Mouse (Mus musculus) forebrain, embryonic 16.5 days (tissue): ENCODE data around the gene Zfp979. TPM values are rescaled to one million over a fixed set of nuclear protein-coding genes. Genes with fewer than 3 reads are reported as not detected.
"Not testable (repeated sequence)": the region's sequence is repeated elsewhere in the genome, so short reads cannot be mapped to it uniquely, and the experiment has no call there.

Experiments used
- ATAC-seq: fragments of 200-750 bp; cut with Nextera tagmentation; 2 replicates; pipeline ENCODE4 v1.8.0; 2017; ENCODE audit warnings: mild to moderate bottlenecking, moderate library complexity
- H3K27ac ChIP-seq: fragments of 300-500 bp; sonication (generic); 2 replicates; pipeline ENCODE4 v1.5.1; 2014; ENCODE audit warnings: low read length, control low read depth
- H3K27me3 ChIP-seq: fragments of 300-500 bp; sonication (generic); replicated peaks from 2 replicates; pipeline ENCODE4 v1.6.1; 2014; ENCODE audit warnings: low read length; ENCODE audit not compliant: control insufficient read depth, insufficient read depth
- H3K36me3 ChIP-seq: fragments of 300-500 bp; sonication (generic); 2 replicates; pipeline ENCODE4 v1.6.1; 2014; ENCODE audit not compliant: control insufficient read depth, insufficient read depth
- H3K4me1 ChIP-seq: fragments of 300-500 bp; sonication (generic); replicated peaks from 2 replicates; pipeline ENCODE4 v1.6.1; 2014; ENCODE audit warnings: low read length; ENCODE audit not compliant: control insufficient read depth, insufficient read depth
- H3K4me2 ChIP-seq: fragments of 300-500 bp; sonication (generic); 2 replicates; pipeline ENCODE4 v1.6.1; 2014; ENCODE audit warnings: mild to moderate bottlenecking, low read length, control low read depth
- H3K4me3 ChIP-seq: fragments of 300-500 bp; sonication (generic); replicated peaks from 2 replicates; pipeline ENCODE4 v1.5.1; 2014; ENCODE audit warnings: mild to moderate bottlenecking, low read length, control low read depth
- H3K9ac ChIP-seq: fragments of 300-500 bp; sonication (generic); replicated peaks from 2 replicates; pipeline ENCODE4 v1.6.1; 2014; ENCODE audit warnings: low read depth, low read length, control low read depth
- H3K9me3 ChIP-seq: fragments of 300-500 bp; sonication (generic); 2 replicates; pipeline ENCODE4 v1.6.1; 2016; ENCODE audit warnings: low read length; ENCODE audit not compliant: control insufficient read depth
- WGBS: fragments of 180-500 bp; shearing (Covaris S2); extraction: QIAGEN DNeasy Blood & Tissue Kit; methylation state at CpG from one replicate; pipeline ENCODE4 v1.1.7; 2014; 5-methylcytosine and 5-hydroxymethylcytosine counted together
- polyA plus RNA-seq: library from polyadenylated mRNA; unstranded; fragments of >200 nt; fragmentation: Nextera tagmentation; extraction: Ambion mirVana; gene quantifications from 2 replicates; pipeline ENCODE4 v1.2.1, GENCODE M21; 2015

Gene Zfp979
- 0.87 and 0.96 TPM in 2 replicates for polyA plus RNA-seq

DNA sequence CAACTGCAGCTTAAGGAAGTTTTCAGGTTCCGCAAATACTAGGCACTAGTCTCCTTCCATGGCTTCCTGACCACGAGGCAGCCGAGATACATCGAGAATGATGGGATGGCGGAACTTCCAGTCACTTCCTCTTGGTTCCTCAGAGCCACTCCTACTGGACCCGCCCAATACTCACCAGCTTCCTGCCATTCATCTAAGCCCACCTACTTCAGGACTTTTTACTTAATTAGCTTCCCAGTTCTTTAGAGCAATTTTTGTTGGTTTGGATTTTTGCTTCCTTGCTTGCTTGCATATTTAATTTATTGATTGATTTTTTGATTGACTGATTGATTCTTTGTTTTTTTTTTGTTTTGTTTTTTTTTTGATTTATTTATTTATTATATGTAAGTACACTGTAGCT lies at the start of gene Zfp979:
TSS of gene Zfp979 (minus strand) at position 101 of the 400 bp plus-strand sequence.
- H3K9ac ChIP-seq, H3K9me3 ChIP-seq, H3K4me1 ChIP-seq, H3K4me3 ChIP-seq, ATAC-seq, H3K27ac ChIP-seq, H3K36me3 ChIP-seq, H3K27me3 ChIP-seq, H3K4me2 ChIP-seq: not testable (repeated sequence)
- no CpG with 5 or more reads among the region's 6 CpGs for WGBS

DNA sequence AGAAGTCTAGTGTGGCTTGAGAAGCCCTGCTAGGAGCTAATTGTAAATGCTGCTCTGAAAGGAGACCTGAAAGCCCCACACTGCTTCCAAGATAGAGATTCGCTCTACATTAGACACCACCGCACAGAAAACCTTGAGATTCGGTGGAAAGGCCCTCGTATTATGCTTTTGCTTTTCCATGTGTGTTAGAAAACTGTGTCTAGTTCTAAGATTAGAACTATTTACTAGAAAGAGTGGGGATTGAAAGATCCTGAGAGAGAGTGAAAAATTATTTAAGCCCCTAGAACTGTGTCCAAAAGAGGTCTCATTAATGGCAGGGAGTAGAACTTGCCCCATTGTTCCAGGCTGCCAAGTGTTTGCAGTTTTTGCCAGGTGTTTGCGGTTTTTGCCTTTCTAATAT lies 12.9 kb upstream of the Zfp979 start:
- not testable (repeated sequence) for H3K4me2 ChIP-seq, H3K36me3 ChIP-seq, H3K9me3 ChIP-seq, H3K4me3 ChIP-seq, ATAC-seq, H3K4me1 ChIP-seq, H3K27me3 ChIP-seq, H3K9ac ChIP-seq, H3K27ac ChIP-seq
- WGBS, result 86% methylated on average over 4 of the region's 5 CpGs

DNA sequence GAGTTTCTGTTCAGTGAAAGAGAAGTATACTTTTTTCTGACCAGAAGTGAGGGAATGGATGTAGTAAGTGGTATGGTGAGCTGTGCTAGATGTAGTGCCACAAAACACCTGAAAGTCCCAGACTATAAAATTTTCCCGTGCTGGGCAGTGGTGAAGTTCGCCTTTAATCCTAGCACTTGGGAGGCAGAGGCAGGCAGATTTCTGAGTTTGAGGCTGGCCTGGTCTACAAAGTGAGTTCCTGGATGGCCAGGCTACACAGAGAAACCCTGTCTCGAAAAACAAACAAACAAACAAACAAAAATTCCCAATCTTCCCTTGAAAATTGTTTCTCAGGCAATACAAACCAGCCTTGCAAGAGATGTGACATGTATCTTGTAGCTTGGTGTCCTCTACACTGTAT lies 5.1 kb upstream of the Zfp979 start:
- not testable (repeated sequence) for H3K36me3 ChIP-seq, H3K9me3 ChIP-seq, H3K4me2 ChIP-seq, H3K4me1 ChIP-seq, H3K27me3 ChIP-seq, H3K4me3 ChIP-seq, H3K27ac ChIP-seq, H3K9ac ChIP-seq, ATAC-seq
- WGBS, result no CpG with 5 or more reads among the region's 3 CpGs

DNA sequence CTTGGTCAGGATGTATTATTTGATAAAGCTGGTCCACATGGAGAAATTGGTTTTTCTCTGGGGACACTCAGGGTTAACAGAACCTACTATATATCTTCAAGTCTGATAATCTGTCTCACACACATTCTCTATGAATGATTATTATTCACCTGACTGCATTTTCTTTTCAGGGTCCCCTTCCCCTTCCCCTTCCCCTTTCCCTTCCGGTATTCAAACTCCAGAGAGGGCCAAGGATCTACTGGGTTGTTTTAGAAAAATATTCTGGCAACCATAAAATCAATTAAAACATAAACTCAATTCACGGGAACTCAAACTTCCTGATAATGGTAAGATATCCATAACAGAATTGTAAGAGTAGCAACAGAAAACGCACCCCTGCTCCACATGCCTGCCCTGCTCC lies 381 bp downstream of the Zfp979 start:
- not testable (repeated sequence) for H3K4me2 ChIP-seq, H3K27me3 ChIP-seq, H3K9ac ChIP-seq, H3K27ac ChIP-seq, H3K4me3 ChIP-seq, ATAC-seq, H3K4me1 ChIP-seq, H3K36me3 ChIP-seq, H3K9me3 ChIP-seq
- WGBS, result 54% methylated on average over 2 of the region's 3 CpGs

DNA sequence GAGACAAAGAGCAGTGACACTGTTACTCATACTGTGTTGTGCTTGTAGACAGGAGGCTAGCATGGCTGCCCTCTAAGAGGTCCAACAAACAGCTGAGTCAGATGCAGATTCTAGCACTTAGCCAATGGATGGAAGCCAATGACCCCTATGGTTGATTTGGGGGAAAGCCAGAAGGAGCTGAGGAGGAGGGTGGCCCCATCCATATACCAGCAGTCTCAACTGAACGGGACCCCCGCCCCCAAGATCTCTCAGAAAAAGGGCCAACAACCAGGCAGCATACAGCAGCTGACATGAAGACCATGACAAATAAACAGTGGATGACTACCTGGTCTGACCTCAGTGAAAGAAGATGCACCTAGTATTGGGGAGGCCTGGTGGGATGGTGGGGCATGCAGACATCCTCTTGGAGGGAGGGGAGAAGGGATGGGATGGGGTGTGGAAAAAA lies 8.5 kb downstream of the Zfp979 start:
- not testable (repeated sequence) for H3K36me3 ChIP-seq, H3K4me3 ChIP-seq, H3K9ac ChIP-seq, ATAC-seq, H3K27me3 ChIP-seq, H3K4me1 ChIP-seq, H3K9me3 ChIP-seq, H3K4me2 ChIP-seq, H3K27ac ChIP-seq
- WGBS, result no CpG with 5 or more reads among the region's 2 CpGs

DNA sequence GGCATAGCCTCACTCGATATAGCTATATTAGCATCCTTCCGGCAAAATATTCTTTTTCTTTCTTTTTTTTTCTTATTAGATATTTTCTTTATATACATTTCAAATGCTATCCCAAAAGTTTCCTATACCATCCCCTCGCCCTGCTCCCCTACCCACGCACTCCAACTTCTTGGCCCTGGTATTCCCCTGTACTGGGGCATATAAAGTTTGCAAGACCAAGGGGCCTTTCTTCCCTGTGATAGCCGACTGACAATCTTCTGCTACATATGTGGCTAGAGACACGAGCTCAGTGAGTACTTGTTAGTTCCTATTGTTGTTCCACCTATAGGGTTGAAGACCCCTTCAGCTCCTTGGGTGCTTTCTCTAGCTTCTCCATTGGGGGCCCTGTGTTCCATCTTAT lies 35.8 kb downstream of the Zfp979 start:
- not testable (repeated sequence) for H3K4me3 ChIP-seq, H3K27ac ChIP-seq, H3K4me1 ChIP-seq, ATAC-seq, H3K27me3 ChIP-seq, H3K36me3 ChIP-seq, H3K4me2 ChIP-seq, H3K9ac ChIP-seq
- H3K9me3 ChIP-seq, result peaks cover 21% of the 10 kb centered on the region
- WGBS, result 86% methylated on average over 6 of the region's 6 CpGs

DNA sequence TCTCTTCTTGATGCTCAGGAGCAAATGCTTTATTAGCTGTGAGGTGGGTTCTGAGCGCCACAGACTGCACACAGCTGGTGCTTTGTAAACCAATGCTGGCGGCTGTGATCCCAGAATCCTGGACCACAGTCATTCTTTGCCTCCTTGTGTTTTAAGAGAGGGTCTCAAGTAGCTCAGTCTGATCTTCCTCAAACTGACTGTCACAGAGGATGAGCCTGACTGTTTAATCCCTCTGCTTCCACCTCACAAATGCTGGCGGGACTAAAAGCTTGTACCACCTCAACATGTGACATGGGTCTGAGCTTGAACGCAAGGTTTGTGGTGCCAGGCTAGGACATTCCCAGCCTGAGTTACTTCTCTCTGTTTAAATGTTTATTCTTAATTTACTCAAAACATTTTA lies 36.8 kb downstream of the Zfp979 start:
- H3K27me3 ChIP-seq, result no peaks in the 10 kb centered on the region
- no peak overlapping the region for H3K4me2 ChIP-seq
- H3K36me3 ChIP-seq, result no peaks in the 10 kb centered on the region
- H3K9ac ChIP-seq, result no peak overlapping the region
- H3K9me3 ChIP-seq, result peaks cover 21% of the 10 kb centered on the region
- no peaks in the 10 kb centered on the region for H3K4me1 ChIP-seq
- WGBS, result 84% methylated on average over 4 of the region's 4 CpGs
- ATAC-seq, result no peak
- no peak overlapping the region for H3K27ac ChIP-seq
- no peak overlapping the region for H3K4me3 ChIP-seq

DNA sequence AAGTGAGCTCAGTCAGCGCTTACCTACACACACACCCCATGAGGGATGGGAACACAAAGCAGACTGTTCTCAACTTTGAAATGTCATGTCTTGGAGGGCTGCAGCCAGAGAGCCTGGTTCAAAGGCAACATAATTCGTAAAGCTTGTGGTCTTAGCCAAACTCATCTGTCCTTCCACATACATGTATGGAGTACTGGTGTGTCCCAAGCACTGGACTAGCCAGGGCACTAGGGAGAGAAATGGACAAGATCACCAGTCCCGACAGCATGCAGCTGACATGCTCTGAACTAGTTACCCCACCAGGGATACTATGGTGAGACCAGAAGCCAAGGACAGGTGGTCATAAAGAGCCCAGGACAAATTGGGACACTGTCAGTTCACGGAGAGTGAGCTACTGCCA lies 38.5 kb downstream of the Zfp979 start:
- Histone ChIP-seq H3K4me2 (no peak overlapping the region), H3K4me1 (no peaks in the 10 kb centered on the region), H3K36me3 (no peaks in the 10 kb centered on the region), H3K27ac (no peak overlapping the region), H3K9ac (no peak overlapping the region), H3K9me3 (peaks cover 20% of the 10 kb centered on the region), H3K4me3 (no peak overlapping the region), H3K27me3 (no peaks in the 10 kb centered on the region)
- no peak for ATAC-seq
- 80% methylated on average over 4 of the region's 4 CpGs for WGBS

DNA sequence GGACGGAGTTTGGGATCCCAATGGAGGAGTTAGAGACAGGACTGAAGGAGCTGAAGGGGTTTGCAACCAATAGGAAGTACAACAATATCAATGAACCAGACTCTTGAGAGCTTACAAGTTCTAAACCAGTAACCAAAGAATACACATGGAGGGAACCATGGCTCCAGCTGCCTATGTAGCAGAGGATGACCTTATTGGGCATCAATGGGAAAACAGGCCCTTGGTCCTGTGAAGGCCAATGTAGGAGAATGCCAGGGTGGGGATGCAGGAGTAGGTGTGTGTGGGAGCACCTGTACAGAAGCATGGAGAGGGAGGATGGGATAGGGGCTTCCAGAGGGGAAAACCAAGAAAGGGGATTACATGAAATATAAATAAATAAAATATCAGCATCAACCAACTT lies 40.4 kb downstream of the Zfp979 start:
- Histone ChIP-seq H3K4me1 (no peaks in the 10 kb centered on the region), H3K4me2 (no peak overlapping the region), H3K9ac (no peak overlapping the region), H3K36me3 (no peaks in the 10 kb centered on the region), H3K27ac (no peak overlapping the region), H3K9me3 (peaks cover 20% of the 10 kb centered on the region), H3K27me3 (no peaks in the 10 kb centered on the region), H3K4me3 (no peak overlapping the region)
- no peak for ATAC-seq
- WGBS, result 38% methylated on average over 1 of the region's 1 CpGs

DNA sequence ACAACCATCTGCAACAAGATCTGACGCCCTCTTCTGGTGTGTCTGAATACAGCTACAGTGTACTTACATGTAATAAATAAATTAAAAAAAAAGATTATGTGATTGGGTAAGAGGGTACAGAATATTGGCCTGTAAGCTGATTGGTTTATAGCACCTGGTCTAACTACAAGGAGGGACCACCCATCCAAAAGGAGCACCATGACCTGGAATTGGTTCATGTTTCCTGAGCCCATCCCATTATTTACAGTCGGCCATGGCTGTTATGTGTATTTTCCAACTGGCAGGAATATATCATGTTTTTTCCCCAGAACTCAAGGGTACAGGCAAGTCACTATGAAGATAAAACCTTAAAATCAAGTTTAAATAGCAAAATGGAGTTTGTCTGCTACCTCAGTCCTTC lies 43.5 kb downstream of the Zfp979 start:
- Histone ChIP-seq H3K27me3 (no peaks in the 10 kb centered on the region), H3K36me3 (no peaks in the 10 kb centered on the region), H3K4me1 (no peaks in the 10 kb centered on the region), H3K27ac (no peak overlapping the region), H3K4me3 (no peak overlapping the region), H3K9ac (no peak overlapping the region), H3K9me3 (peaks cover 11% of the 10 kb centered on the region), H3K4me2 (no peak overlapping the region)
- ATAC-seq, result no peak
- 56% methylated on average over 2 of the region's 2 CpGs for WGBS
